In genomic region chr14:98452191-98452590, GRCm38 (mm10) we compare ENCODE assay signal across 22 mouse cellular contexts.
"Had no signal": no experiment of that assay in that cellular context is flagged by ENCODE, and none has a peak within 500 bp of the region (broad histone marks: within the 10 kb centered on the region; RNA-seq: fewer than 3 reads in every experiment).

No protein-coding gene starts in this region.

- DNase-seq: heart, postnatal 10 days; heart, postnatal 14 days; heart, postnatal 36 days; heart, postnatal 4 days; kidney, adult 11 months; kidney, adult 18-20 months; kidney, adult 2 months; kidney, adult 8-10 months; kidney, adult 9 months; kidney, postnatal 10 days; kidney, postnatal 14 days; kidney, postnatal 25 days; kidney, postnatal 36 days; kidney, postnatal 4 days; layer of hippocampus, adult 9-11 months; layer of hippocampus, postnatal 36 days had no signal

- ATAC-seq: hindbrain, embryonic 16.5 days; hindbrain, postnatal 0 days; inflammation-experienced regulatory T-cells, adult 6 months; intestine, embryonic 15.5 days; intestine, embryonic 16.5 days; intestine, postnatal 0 days had no signal
